Mouse (Mus musculus) erythroid progenitor cell, adult 5-6 weeks (primary cell): ENCODE measurements at regions not wholly inside any gene's neighbourhood (a gene's known extent, or its start where the extent isn't known, plus 50 kb on each side); places are given as distances from the start of the nearest gene placed in this dataset.
"Not testable (repeated sequence)": the region's sequence is repeated elsewhere in the genome, so short reads cannot be mapped to it uniquely, and the experiment has no call there.

ENCODE experiments used
- ATAC-seq: replicated peaks from 2 replicates; pipeline ENCODE4 v1.8.0; 2016; ENCODE audit warnings: moderate number of reproducible peaks, mild to moderate bottlenecking, moderate TSS enrichment, inconsistent platforms; ENCODE audit not compliant: poor library complexity, low FRiP score, severe bottlenecking

- peak; percentile 55 for ATAC-seq
These were observed 270.3 kb downstream of the Gadd45g start for GRCm38 (mm10) chr13:52116756-52117155.

GRCm38 (mm10) chr13:52120795-52121194, 274.3 kb downstream of the Gadd45g start:
- no peak for ATAC-seq

GRCm38 (mm10) chr13:52125037-52125436, 278.6 kb downstream of the Gadd45g start:
- ATAC-seq, result no peak

- ATAC-seq, result no peak
These were observed 281.3 kb downstream of the Gadd45g start for GRCm38 (mm10) chr13:52127751-52128150.

- ATAC-seq, result no peak
These were observed 283.0 kb downstream of the Gadd45g start for GRCm38 (mm10) chr13:52129466-52129865.

GRCm38 (mm10) chr13:52133202-52133601, 286.7 kb downstream of the Gadd45g start:
- ATAC-seq, result no peak

- no peak for ATAC-seq
These were observed 292.0 kb downstream of the Gadd45g start for GRCm38 (mm10) chr13:52138331-52138945.

- ATAC-seq, result no peak
These were observed 292.8 kb downstream of the Gadd45g start for GRCm38 (mm10) chr13:52139140-52139809.

GRCm38 (mm10) chr13:52140221-52140620, 293.7 kb downstream of the Gadd45g start:
- ATAC-seq, result no peak

- not testable (repeated sequence) for ATAC-seq
These were observed 297.6 kb downstream of the Gadd45g start for GRCm38 (mm10) chr13:52144066-52144465.

GRCm38 (mm10) chr13:52145926-52146325, 299.4 kb downstream of the Gadd45g start:
- no peak for ATAC-seq

GRCm38 (mm10) chr13:52150281-52150680, 303.8 kb downstream of the Gadd45g start:
- ATAC-seq, result no peak

- no peak for ATAC-seq
These were observed 305.3 kb downstream of the Gadd45g start for GRCm38 (mm10) chr13:52151777-52152176.

GRCm38 (mm10) chr13:52152221-52152620, 305.7 kb downstream of the Gadd45g start:
- ATAC-seq, result no peak

GRCm38 (mm10) chr13:52153030-52153429, 306.6 kb downstream of the Gadd45g start:
- ATAC-seq, result no peak

- no peak for ATAC-seq
These were observed 307.1 kb downstream of the Gadd45g start for GRCm38 (mm10) chr13:52153576-52153975.

GRCm38 (mm10) chr13:52154111-52154843, 307.8 kb downstream of the Gadd45g start:
- no peak for ATAC-seq

GRCm38 (mm10) chr13:52154844-52155587, 308.5 kb downstream of the Gadd45g start:
- no peak for ATAC-seq

GRCm38 (mm10) chr13:52155588-52156086, 309.2 kb downstream of the Gadd45g start:
- no peak for ATAC-seq

- no peak for ATAC-seq
These were observed 316.2 kb downstream of the Gadd45g start for GRCm38 (mm10) chr13:52162676-52163075.
